Mouse (Mus musculus): ENCODE measurements around the gene Srd5a3.

- TF ChIP-seq CTCF (IDR thresholded peaks at IDR 0.05; ENCODE audit: borderline replicate concordance, extremely low read depth, insufficient read depth, insufficient read length) (no peak), POLR2A (IDR thresholded peaks at IDR 0.05; ENCODE audit: borderline replicate concordance, extremely low read depth, insufficient read depth, insufficient read length, poor library complexity, severe bottlenecking) (no peak)
Observed at GRCm38 (mm10) chr5:76171039-76171438, 31.0 kb downstream of the Srd5a3 start.
